Mouse (Mus musculus): Measurements from ENCODE around the gene B4gat1.

DNA sequence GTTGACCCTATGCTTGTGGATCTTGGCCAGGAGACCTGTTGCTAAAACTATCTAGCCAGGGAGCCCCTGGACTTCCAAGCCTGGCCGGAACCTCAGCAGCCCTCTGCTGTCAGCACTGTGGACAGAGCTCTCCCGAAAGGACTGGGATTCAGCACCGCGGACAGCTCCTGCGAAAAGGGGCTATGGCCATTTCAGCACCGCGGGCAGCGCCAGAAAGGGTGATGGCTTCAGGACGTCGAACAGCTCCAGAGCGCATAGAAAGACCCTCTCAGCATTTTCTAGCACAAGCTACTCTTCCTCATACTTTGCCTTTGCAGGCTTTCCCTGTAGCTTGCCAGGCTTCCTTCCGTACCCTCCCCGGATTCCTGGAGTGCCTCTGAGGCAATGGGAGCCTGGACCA, 49.6 kb upstream of the B4gat1 start:
- TF ChIP-seq CTCF (IDR thresholded peaks at IDR 0.05; ENCODE audit: borderline replicate concordance, insufficient read depth, low read depth, low read length) = no peak
- no peak for TF ChIP-seq POLR2A (IDR thresholded peaks at IDR 0.05; ENCODE audit: borderline replicate concordance, insufficient read depth, low read length)

Data from cerebellum, adult 2 months (tissue).